Mouse (Mus musculus) kidney, postnatal 25 days (tissue): ENCODE data around the gene Gm20441.
A peak's percentile ranks its signal among the peaks of the same experiment; 100 is the strongest.

ENCODE experiments used
- DNase-seq, 2 experiments: peaks; one replicate each; pipeline ENCODE4 v3.0.0; 2021; ENCODE audit warnings: mixed read lengths in 2 of 2

The Gm20441 gene

DNA sequence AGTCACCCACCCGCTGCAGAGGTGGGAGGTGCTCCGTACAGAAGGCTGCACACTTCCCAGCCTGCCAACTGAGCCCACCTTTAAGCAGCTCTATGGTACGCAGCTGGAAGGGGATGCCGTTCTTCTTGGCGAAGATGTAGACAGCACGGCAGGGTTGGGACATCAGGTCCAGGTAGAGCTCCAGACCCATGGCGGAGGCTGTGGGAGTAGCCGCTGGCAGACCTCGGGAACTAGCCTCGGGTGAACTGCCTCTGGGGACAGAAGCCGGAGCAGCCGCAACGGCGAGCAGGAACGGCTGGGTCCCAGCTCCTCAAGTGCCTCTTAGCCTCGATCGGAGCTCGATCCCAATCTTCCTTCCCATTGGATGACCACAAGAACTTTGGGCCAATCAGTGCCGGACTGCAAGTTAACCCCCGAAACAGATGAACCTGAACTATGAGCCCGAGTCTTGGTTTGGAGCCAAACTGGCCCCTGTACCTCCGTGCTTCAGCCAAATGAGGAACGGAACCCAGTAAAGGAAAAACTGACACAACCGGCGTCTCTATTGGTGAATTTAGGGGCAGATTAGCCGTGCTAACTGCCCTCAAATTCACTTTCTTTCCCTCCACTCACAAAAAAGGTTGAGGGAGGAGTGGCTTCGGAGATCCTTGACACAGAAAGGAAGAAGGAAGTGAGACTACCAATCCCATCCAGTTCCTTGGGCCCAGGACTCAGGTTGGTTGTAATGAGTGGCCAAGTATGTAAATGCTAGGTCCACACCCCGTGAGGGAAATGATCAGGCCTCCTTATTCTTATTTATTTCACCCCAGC, at the start of gene Gm20441, which contains the start of gene Gstt3:
Gene Gm20441, minus strand, starts transcription at position 186 of the 810 bp plus-strand sequence.
Gene Gstt3, minus strand, starts transcription at position 646 of the 810 bp plus-strand sequence.
- DNase-seq = peak; percentile 88 to 95

DNA sequence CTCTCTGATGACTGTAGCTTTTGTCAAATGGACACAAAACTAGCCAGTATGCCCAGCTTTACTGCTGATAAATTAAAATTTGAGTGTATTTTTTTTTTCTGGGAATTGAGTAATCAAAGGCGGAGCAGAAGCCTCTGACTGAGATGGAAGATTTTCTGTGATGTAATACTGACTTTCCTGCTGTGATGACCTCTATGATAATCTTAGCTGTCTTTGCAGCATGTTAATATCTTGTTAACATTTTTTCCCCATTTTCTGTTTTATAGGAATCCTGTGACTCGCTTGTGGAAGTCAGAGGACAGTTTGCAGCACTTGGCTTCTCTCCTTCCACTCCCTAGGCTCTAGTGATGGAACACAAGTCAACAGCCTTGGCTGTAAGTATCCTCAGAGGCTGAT, 49.5 kb upstream of the Gm20441 start:
- no peak for DNase-seq

DNA sequence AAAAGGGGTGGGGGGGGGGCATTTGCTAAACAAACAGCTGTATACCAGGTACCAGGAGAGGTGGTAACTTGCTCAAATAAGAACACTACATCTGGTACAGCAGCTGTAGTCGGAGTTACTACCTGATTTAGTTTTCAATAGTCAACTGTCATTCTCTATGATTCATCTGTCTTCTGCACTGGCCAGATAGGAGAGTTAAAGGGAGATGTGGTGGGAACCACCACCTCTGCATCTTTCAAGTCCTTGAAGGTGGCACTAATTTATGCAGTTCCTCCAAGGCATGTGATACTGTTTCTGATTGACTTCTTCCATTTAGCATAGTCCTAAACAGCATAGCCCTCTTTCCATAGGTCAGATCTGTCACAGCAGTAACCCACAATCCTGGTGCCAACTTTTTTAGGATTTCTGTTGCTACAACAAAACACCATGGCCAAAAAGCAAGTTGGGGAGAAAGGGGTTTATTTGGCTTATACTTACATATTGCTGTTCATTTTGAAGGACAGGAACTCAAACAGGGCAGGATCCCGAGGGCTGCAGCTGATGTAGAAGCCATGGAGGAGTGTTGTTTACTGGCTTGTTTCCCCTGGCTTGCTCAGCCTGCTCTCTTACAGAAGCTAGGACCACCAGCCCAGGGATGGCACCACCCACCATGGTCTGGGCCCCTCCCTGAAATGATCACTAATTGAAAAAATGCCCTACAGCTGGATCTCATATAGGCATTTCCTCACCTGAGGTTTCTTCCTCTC, 48.9 kb upstream of the Gm20441 start:
- DNase-seq = no peak

DNA sequence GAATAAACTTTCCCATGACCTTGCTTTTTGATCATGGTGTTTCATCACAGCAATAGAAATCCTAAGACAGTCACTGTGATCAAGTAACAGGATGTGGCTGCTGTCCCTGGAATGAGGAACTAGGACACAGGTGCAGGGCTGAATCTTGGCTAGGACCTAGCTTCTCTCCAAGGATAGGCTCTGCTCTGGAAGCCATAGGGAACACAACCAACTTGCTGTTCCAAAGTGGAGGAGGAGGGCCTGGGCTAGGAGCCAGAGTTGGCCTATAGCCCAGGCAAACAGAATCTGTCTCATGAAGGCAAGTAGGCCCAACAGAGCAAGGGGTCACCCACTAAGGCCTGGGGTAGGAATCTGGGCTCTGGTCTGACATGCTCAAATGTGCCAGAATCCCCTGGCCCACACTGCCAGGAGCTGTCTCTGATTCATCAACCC, 47.8 kb upstream of the Gm20441 start:
- peak; percentile 46 to 68 for DNase-seq

GRCm38 (mm10) chr10:75827668-75828360, 47.1 kb upstream of the Gm20441 start:
- peak; percentile 84 to 87 for DNase-seq

DNA sequence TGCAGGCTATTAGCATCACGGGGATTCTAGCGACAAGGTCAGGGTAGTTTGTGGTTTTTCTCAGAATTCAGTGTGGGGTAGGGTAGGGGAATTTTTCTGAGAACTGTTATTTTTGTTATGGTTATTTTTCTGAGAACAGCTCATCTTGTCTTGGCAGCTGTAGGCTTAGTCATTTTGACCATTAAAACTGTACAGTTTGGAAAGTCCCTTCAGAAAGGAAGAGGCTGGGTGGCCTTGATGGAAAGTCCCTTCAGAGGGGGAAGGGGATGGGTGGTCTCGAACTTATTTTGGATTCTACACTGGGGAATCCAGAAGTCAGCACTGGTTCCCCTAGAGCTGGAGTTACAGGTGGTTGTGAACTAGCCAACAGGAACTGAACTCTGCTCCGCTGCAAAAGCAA, 43.8 kb upstream of the Gm20441 start:
- no peak for DNase-seq

- no peak for DNase-seq
Observed at GRCm38 (mm10) chr10:75823782-75824181, 43.0 kb upstream of the Gm20441 start.

DNA sequence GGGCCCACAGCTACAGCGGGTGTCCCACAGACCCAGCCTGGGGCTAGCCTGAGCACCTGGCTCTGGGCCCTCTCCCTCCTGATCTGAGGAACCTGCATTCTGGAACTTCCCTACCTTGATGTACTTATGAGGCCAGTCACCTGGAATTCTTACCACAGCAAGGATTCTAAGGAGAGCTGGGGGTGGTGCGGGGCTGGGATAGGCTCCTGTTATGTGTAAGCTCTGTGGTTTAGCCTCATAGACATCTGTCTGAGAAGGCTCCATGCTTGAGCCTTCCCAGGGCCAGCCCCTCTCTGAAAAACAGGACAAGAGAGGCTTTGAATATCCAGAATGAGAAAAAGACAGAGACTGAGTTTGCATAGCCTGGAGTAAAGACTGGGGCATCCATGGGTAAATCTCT, 41.7 kb upstream of the Gm20441 start, which contains the start of gene Gstt4:
Gene Gstt4, minus strand, starts transcription at position 101 of the 400 bp plus-strand sequence.
- DNase-seq = no peak

GRCm38 (mm10) chr10:75819882-75820281, 39.1 kb upstream of the Gm20441 start:
- no peak for DNase-seq

GRCm38 (mm10) chr10:75818641-75819040, 37.9 kb upstream of the Gm20441 start:
- DNase-seq = no peak

GRCm38 (mm10) chr10:75804217-75804616, 23.5 kb upstream of the Gm20441 start:
- no peak for DNase-seq

GRCm38 (mm10) chr10:75798176-75798696, 17.5 kb upstream of the Gm20441 start, which contains the start of gene Gstt1:
Gstt1 (minus strand) TSS chr10:75798584.
- DNase-seq = peak; percentile 79 to 87

- DNase-seq = peak; percentile 60 to 83
Observed at GRCm38 (mm10) chr10:75797619-75798175, 16.9 kb upstream of the Gm20441 start.

DNA sequence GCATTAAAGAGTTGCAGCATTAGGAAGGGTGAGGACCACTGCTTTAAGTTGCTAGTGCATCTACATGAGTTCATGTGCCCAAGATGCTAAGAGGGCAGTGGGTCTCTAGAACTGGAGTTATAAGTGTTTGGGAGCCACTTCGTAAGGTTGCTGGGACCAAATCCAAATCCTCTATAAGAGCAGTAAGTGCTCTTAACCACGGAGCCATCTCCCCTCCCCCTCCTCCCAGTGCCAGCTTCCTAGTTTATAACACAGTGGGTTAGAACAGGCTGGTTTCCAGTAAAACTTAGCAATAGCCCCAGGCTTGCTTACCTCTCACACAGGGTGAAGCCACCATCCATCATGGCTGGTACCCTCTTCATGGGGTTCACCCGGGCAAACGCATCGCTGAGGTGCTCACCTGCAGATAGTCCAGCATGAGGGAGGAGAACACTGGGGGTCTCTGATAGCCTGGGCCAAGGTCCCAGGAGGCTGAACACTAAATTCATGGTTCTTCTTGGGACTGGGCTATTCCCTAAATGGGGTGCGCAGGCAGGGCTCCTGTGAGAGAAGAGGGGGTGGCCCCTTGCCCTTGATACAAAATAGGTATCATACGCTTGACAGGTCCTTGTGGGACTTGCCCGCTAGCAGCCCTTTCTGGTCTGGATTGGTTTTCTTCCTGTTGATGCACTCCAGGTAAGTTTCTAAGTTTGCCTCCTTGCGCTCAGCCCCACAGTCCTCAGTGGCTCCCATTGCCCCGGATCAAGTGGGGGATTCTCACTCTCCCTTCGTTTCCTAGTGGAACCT, 16.2 kb upstream of the Gm20441 start:
- DNase-seq = peak; percentile 26 to 60

GRCm38 (mm10) chr10:75794880-75795279, 14.1 kb upstream of the Gm20441 start:
- DNase-seq = peak; percentile 66 to 82

DNA sequence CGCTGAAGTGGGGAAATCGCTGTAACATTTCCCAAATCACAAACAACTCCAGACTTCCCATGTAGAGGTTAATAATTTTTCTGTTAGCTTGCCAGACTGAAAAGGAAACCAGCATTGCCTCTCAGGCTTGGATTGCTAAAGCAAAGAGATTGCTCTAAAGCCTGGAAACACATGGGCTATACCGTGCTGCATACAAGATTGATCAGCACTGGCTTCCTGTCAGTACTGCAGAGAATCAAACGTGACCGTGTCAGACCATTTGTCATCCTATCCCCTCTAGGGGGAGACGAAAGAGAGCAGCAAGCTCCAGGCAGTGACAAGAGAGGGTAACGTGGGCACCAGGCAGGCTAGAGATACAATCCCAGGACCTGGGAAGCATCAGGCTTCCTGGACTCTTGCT, 10.0 kb upstream of the Gm20441 start:
- DNase-seq = no peak

DNA sequence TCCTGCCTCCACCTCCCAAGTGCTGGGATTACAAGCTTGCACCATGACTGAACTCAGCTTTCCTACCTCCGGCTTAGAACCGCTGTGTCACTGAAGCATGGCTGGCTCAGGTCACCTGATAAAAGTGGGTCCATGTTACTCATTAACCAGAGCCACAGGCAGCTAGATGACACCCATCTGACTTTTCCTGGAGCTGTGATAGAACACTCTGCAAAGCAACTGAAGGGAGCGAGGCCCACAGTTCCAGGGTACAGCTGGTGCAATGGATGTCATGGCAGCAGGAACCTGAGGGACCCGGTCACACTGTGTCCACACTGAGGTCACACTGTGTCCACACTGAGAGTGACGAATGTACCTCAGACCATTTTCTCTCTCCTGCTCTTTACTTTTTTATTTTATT, 9.1 kb upstream of the Gm20441 start:
- peak; percentile 71 to 89 for DNase-seq

GRCm38 (mm10) chr10:75789081-75789735, 8.5 kb upstream of the Gm20441 start:
- no peak for DNase-seq

DNA sequence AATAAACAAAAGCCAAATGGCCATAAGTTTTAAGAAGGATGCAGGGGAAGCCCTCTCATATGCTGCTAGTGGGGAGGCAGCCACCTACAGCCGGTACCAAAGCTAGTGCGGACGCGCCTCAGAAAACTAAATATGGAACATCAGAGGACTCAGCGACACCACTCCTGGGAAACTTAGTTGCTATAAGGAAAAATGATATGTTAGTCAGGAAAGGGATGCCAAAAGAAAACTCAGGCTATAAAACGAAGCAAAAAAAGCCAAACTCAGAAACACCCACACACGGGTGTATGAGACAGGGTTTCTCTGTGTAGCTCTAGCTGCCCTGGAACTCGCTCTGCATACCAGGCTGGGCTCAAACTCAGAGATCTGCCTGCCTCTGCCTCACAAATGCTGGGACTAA, 7.5 kb upstream of the Gm20441 start:
- DNase-seq = no peak

DNA sequence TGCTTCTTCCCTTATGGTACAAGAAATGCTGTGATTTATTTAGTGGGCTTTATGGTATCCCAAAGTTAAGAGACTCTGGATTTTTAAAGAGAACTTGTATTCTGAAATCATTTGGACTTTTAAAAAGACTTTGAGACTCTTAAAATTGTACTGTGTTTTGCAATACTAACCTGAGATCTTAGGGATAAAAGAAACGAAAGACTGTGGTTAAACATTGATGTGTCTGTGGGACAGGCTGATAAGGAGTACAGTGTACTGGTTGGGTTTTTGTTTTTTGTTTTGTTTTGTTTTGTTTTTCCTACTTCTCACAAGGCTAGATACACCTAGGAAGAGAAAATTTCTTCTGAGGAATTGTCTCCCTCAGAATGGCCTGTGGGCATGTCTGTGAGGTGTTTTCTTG, 4.7 kb upstream of the Gm20441 start:
- DNase-seq = no peak
